Mouse (Mus musculus) hindbrain, embryonic 12.5 days (tissue): Measurements from ENCODE around the gene Prr3. TPM values are rescaled to one million over a fixed set of nuclear protein-coding genes. Genes with fewer than 3 reads are reported as not detected.
A peak's percentile ranks its signal among the peaks of the same experiment; 100 is the strongest.

Source experiments
- ATAC-seq: fragments of 200-750 bp; cut with Nextera tagmentation; 2 replicates; pipeline ENCODE4 v1.8.0; 2017; ENCODE audit warnings: moderate TSS enrichment; ENCODE audit not compliant: low FRiP score
- H3K27ac ChIP-seq: fragments of 300-500 bp; sonication (generic); 2 replicates; pipeline ENCODE4 v1.5.1; 2016; ENCODE audit warnings: mild to moderate bottlenecking
- H3K27me3 ChIP-seq: fragments of 300-500 bp; sonication (generic); 2 replicates; pipeline ENCODE4 v1.6.1; 2016; ENCODE audit warnings: mild to moderate bottlenecking
- H3K36me3 ChIP-seq: fragments of 300-500 bp; sonication (generic); 2 replicates; pipeline ENCODE4 v1.6.1; 2016; ENCODE audit warnings: mild to moderate bottlenecking
- H3K4me1 ChIP-seq: fragments of 300-500 bp; sonication (generic); 2 replicates; pipeline ENCODE4 v1.6.1; 2016
- H3K4me2 ChIP-seq: fragments of 300-500 bp; sonication (generic); replicated peaks from 2 replicates; pipeline ENCODE4 v1.6.1; 2016; ENCODE audit warnings: mild to moderate bottlenecking
- H3K4me3 ChIP-seq: fragments of 300-500 bp; sonication (generic); 2 replicates; pipeline ENCODE4 v1.5.1; 2016; ENCODE audit warnings: mild to moderate bottlenecking
- H3K9ac ChIP-seq: fragments of 300-500 bp; sonication (generic); 2 replicates; pipeline ENCODE4 v1.6.1; 2016; ENCODE audit warnings: mild to moderate bottlenecking, moderate library complexity
- H3K9me3 ChIP-seq: fragments of 300-500 bp; sonication (generic); replicated peaks from 2 replicates; pipeline ENCODE4 v1.6.1; 2016; ENCODE audit warnings: mild to moderate bottlenecking
- WGBS: fragments of 180-500 bp; shearing (Covaris S2); methylation state at CpG from one replicate; pipeline ENCODE4 v1.1.7; 2016; 5-methylcytosine and 5-hydroxymethylcytosine counted together
- polyA plus RNA-seq: library from polyadenylated mRNA; unstranded; fragments of >200 nt; fragmentation: Nextera tagmentation; extraction: Ambion mirVana; gene quantifications from 2 replicates; pipeline ENCODE4 v1.2.1, GENCODE M21; 2016

The Prr3 gene
- polyA plus RNA-seq = 53.4 and 61.0 TPM in 2 replicates

GRCm38 (mm10) chr17:35979401-35980362 is at the start of gene Prr3, which contains the start of gene Gnl1:
Gene Prr3, minus strand, starts transcription at chr17:35980236.
Gene Gnl1, plus strand, starts transcription at chr17:35979851.
- H3K27me3 ChIP-seq = no peaks in the 10 kb centered on the region
- H3K36me3 ChIP-seq = peaks cover 35% of the 10 kb centered on the region
- H3K27ac ChIP-seq = peak within 1 kb of the TSS; percentile 94
- H3K9me3 ChIP-seq = no peaks in the 10 kb centered on the region
- peaks cover 18% of the 10 kb centered on the region for H3K4me1 ChIP-seq
- peak within 1 kb of the TSS; percentile 83 for H3K4me2 ChIP-seq
- WGBS = 1% methylated on average over 100 of the region's 109 CpGs
- peak within 1 kb of the TSS; percentile 88 for H3K9ac ChIP-seq
- peak within 1 kb of the TSS; percentile 91 for H3K4me3 ChIP-seq
- peak; percentile 88 for ATAC-seq

DNA sequence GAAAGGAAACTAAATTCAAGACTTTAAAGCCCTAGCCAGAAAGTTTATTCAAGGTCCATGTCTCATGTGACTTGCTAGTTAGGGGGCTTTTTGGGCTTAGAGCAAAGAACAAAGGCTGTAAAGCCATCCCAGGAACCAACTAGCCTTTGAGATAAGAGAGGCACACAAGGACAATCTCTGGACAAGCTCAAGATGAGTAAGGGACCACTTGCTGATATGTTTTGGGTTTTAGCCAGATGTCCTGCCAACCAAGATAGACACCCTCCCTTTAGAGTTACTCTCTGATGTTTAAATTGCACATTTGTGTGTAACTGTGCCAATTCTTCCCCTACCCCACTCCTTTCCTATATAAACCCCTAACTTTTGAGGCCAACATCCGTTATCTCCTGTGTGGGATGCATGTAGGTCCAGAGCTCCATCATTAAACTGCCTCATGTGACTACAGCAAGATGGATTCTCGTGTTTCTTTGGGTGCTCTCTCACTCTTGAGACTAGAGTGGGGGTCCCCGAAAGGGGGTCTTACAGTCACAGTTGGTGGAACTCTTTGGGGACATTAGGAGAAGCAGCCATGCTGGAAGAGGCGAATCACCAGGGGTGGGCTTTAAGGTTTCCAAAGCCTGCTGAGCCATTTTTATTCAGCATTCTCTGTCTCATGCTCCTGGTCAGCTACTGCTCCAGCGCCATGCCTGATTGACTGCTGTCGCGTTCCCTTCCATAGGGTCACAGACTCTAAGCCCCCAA is 49.0 kb upstream of the Prr3 start:
- ATAC-seq = no peak
- Histone ChIP-seq H3K9ac (no peak overlapping the region), H3K27me3 (peaks cover 8% of the 10 kb centered on the region), H3K4me1 (peaks cover 14% of the 10 kb centered on the region), H3K27ac (no peak overlapping the region), H3K36me3 (no peaks in the 10 kb centered on the region), H3K4me3 (no peak overlapping the region), H3K9me3 (no peaks in the 10 kb centered on the region), H3K4me2 (no peak overlapping the region)
- 79% methylated on average over 7 of the region's 7 CpGs for WGBS

GRCm38 (mm10) chr17:36027663-36028062 is 47.6 kb upstream of the Prr3 start:
- 91% methylated on average over 4 of the region's 4 CpGs for WGBS
- Histone ChIP-seq H3K4me1 (peaks cover 14% of the 10 kb centered on the region), H3K4me3 (no peak overlapping the region), H3K27ac (no peak overlapping the region), H3K36me3 (no peaks in the 10 kb centered on the region), H3K4me2 (no peak overlapping the region), H3K27me3 (peaks cover 8% of the 10 kb centered on the region), H3K9ac (no peak overlapping the region), H3K9me3 (no peaks in the 10 kb centered on the region)
- ATAC-seq = no peak

GRCm38 (mm10) chr17:36025901-36026300 is 45.9 kb upstream of the Prr3 start:
- Histone ChIP-seq H3K9me3 (no peaks in the 10 kb centered on the region), H3K4me1 (peaks cover 6% of the 10 kb centered on the region), H3K4me2 (no peak overlapping the region), H3K27me3 (no peaks in the 10 kb centered on the region; the same call in 1 of the 2 replicates), H3K27ac (no peak overlapping the region), H3K4me3 (no peak overlapping the region), H3K36me3 (no peaks in the 10 kb centered on the region), H3K9ac (no peak overlapping the region)
- ATAC-seq = no peak
- WGBS = 53% methylated on average over 4 of the region's 4 CpGs

DNA sequence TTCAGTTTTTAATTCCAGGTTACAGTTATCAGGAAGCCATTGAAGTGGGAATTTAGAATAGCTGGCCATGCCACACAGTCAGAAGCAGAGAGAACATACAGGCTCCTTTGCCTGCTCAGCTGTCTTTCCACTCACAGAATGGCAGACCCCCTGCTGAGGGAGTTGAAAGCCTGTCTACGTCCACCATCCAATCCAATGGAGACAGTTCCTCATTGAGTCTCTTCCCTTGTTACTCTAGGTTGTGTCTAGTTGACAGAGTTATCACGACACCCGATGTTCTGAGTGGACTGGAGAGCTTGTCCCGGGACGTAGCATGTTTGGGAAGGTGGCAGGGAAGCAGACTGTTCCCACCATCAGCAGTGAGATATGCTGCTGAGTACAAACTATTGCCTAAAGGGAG is 45.2 kb upstream of the Prr3 start:
- Histone ChIP-seq H3K36me3 (no peaks in the 10 kb centered on the region), H3K9ac (no peak overlapping the region), H3K4me1 (peaks cover 9% of the 10 kb centered on the region), H3K9me3 (no peaks in the 10 kb centered on the region), H3K27me3 (no peaks in the 10 kb centered on the region), H3K4me2 (no peak overlapping the region), H3K4me3 (no peak overlapping the region), H3K27ac (no peak overlapping the region)
- 51% methylated on average over 5 of the region's 5 CpGs for WGBS
- ATAC-seq = no peak

GRCm38 (mm10) chr17:36023710-36024654 is 43.9 kb upstream of the Prr3 start:
- H3K9ac ChIP-seq = no peak overlapping the region
- no peaks in the 10 kb centered on the region for H3K36me3 ChIP-seq
- no peak overlapping the region; the same call in 1 of the 2 replicates for H3K27ac ChIP-seq
- ATAC-seq = no peak
- H3K27me3 ChIP-seq = no peaks in the 10 kb centered on the region
- 0 out of 2 replicates have a peak overlapping the region, but pooled peaks have one; percentile 11 for H3K4me2 ChIP-seq
- peaks cover 9% of the 10 kb centered on the region for H3K4me1 ChIP-seq
- no peaks in the 10 kb centered on the region for H3K9me3 ChIP-seq
- 65% methylated on average over 9 of the region's 9 CpGs for WGBS
- no peak overlapping the region for H3K4me3 ChIP-seq

- no peaks in the 10 kb centered on the region for H3K9me3 ChIP-seq
- no peak overlapping the region for H3K4me2 ChIP-seq
- no peak overlapping the region for H3K9ac ChIP-seq
- ATAC-seq = no peak
- no peaks in the 10 kb centered on the region for H3K36me3 ChIP-seq
- no peak overlapping the region for H3K4me3 ChIP-seq
- 92% methylated on average over 6 of the region's 6 CpGs for WGBS
- H3K27ac ChIP-seq = no peak overlapping the region
- H3K27me3 ChIP-seq = no peaks in the 10 kb centered on the region
- peaks cover 9% of the 10 kb centered on the region for H3K4me1 ChIP-seq
Observed at GRCm38 (mm10) chr17:36022922-36023321, 42.9 kb upstream of the Prr3 start.

GRCm38 (mm10) chr17:36022098-36022497 is 42.1 kb upstream of the Prr3 start:
- no peak for ATAC-seq
- no peak overlapping the region for H3K27ac ChIP-seq
- no peaks in the 10 kb centered on the region for H3K9me3 ChIP-seq
- H3K9ac ChIP-seq = no peak overlapping the region
- H3K4me2 ChIP-seq = no peak overlapping the region
- peaks cover 9% of the 10 kb centered on the region for H3K4me1 ChIP-seq
- H3K4me3 ChIP-seq = no peak overlapping the region
- 94% methylated on average over 9 of the region's 9 CpGs for WGBS
- H3K36me3 ChIP-seq = no peaks in the 10 kb centered on the region
- H3K27me3 ChIP-seq = no peaks in the 10 kb centered on the region

- Histone ChIP-seq H3K27ac (no peak overlapping the region), H3K27me3 (no peaks in the 10 kb centered on the region), H3K4me3 (no peak overlapping the region), H3K4me1 (peaks cover 8% of the 10 kb centered on the region), H3K9me3 (no peaks in the 10 kb centered on the region), H3K9ac (no peak overlapping the region), H3K36me3 (no peaks in the 10 kb centered on the region), H3K4me2 (peak overlapping the region; percentile 12; the same call in 1 of the 2 replicates)
- WGBS = 93% methylated on average over 1 of the region's 1 CpGs
- ATAC-seq = no peak
Observed at GRCm38 (mm10) chr17:36021309-36021708, 41.3 kb upstream of the Prr3 start.

DNA sequence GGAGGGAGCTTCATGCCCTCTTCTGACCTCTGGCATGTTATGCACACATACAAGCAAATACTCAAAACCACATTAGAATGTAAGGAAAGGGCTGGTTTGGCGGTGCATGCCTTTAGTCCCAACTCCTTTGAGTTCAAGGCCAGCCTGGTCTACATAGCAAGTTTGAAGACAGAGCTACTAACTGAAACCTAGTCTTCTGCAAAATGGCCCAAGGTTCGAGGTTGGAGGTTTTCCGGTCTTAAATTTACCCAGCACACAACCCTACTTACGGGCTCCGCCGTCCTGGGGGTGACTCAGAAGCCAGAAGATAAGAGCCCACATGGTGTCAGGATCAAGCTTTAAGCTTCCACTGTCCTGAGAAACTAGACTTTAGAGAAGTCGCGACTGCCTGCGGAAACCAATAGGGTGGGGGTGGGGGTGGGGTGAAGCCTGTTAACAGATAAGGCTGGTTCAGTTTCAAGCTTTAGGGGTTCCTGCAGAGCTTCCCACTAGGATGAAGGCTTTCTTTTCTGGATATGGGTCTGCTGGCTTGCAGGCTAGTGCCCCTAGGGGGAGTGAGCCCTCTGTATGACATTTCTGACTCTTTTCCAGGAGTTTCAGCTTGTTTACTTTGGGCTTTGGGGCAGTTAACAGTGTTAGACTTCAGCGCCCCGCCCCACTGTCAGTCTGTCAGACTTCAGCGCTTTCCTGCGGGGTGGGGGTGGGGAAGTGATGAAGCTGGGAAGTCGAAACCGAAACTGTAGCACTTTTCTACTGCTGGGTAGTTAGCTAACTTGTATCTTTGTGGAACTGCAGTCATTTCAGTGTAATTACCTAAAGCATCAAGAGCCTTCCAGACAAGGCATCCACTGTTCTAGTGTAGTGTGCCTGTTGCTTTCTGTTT is 40.4 kb upstream of the Prr3 start, which contains the start of gene H2-T24:
Gene H2-T24 (minus strand): TSS at position 370 of the 883 bp plus-strand sequence.
- H3K4me3 ChIP-seq = no peak within 1 kb of the TSS
- peaks cover 4% of the 10 kb centered on the region; the same call in 1 of the 2 replicates for H3K36me3 ChIP-seq
- peaks cover 4% of the 10 kb centered on the region; the same call in 1 of the 2 replicates for H3K4me1 ChIP-seq
- H3K27me3 ChIP-seq = no peaks in the 10 kb centered on the region
- ATAC-seq = no peak
- H3K9me3 ChIP-seq = no peaks in the 10 kb centered on the region
- 44% methylated on average over 15 of the region's 15 CpGs for WGBS
- H3K27ac ChIP-seq = no peak within 1 kb of the TSS
- peak within 1 kb of the TSS; percentile 12; the same call in 1 of the 2 replicates for H3K4me2 ChIP-seq
- no peak within 1 kb of the TSS for H3K9ac ChIP-seq

DNA sequence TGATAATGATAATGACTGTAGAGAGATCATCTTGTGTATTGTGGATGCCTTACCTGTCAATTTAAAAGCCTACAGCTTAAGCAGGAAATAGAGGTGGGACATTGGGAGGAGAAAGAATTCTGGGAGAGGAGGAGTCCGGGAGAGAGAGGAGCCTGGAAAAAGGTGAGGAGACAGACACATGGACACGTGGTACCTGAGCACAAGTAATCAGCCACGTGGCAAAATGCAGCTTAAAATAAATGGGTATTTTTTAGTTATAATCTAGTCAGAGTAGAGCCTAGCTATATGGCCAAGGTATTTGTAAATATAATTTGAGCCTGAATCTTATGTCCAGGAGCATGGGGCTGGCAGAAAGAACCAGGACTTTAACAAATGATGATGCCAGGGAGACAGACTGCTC is 39.5 kb upstream of the Prr3 start:
- Histone ChIP-seq H3K36me3 (peaks cover 10% of the 10 kb centered on the region), H3K4me3 (no peak overlapping the region), H3K9me3 (no peaks in the 10 kb centered on the region), H3K27me3 (no peaks in the 10 kb centered on the region), H3K4me1 (peaks cover 4% of the 10 kb centered on the region; the same call in 1 of the 2 replicates), H3K4me2 (no peak overlapping the region), H3K27ac (no peak overlapping the region), H3K9ac (no peak overlapping the region)
- WGBS = 79% methylated on average over 3 of the region's 3 CpGs
- ATAC-seq = no peak
